Mouse (Mus musculus) myocyte (in vitro differentiated cells): ENCODE results near the gene Uqcc1. TPM values are rescaled to one million over a fixed set of nuclear protein-coding genes. Genes with fewer than 3 reads are reported as not detected.

Experiments
- H3K27me3 ChIP-seq: one replicate; pipeline ENCODE4 v1.6.1; 2011; ENCODE audit not compliant: control insufficient read depth, insufficient read depth, insufficient read length
- H3K36me3 ChIP-seq: one replicate; pipeline ENCODE4 v1.6.1; 2011; ENCODE audit not compliant: control insufficient read depth, insufficient read depth
- H3K4me2 ChIP-seq: one replicate; pipeline ENCODE4 v1.6.1; 2011; ENCODE audit warnings: low read depth, control low read depth
- H3K4me3 ChIP-seq: one replicate; pipeline ENCODE4 v1.5.1; 2011; ENCODE audit warnings: mild to moderate bottlenecking, control low read depth, moderate library complexity
- H3K79me2 ChIP-seq: one replicate; pipeline ENCODE4 v1.6.1; 2011; ENCODE audit not compliant: control insufficient read depth, insufficient read depth
- H3ac ChIP-seq: one replicate; pipeline ENCODE4 v1.6.1; 2011; ENCODE audit not compliant: control insufficient read depth, insufficient read length
- CEBPB ChIP-seq: IDR thresholded peaks from 2 replicates; pipeline ENCODE4 v1.6.1; 2011; ENCODE audit warnings: mild to moderate bottlenecking, moderate library complexity; ENCODE audit not compliant: poor library complexity, insufficient read depth, severe bottlenecking
- E2F4 ChIP-seq: IDR thresholded peaks from one replicate; pipeline ENCODE4 v1.6.1; 2011; ENCODE audit warnings: mild to moderate bottlenecking, control low read depth, moderate library complexity; ENCODE audit not compliant: insufficient read depth
- MAX ChIP-seq: IDR thresholded peaks from one replicate; pipeline ENCODE4 v1.6.1; 2011; ENCODE audit warnings: low read depth, mild to moderate bottlenecking, control low read depth
- MYOD1 ChIP-seq, 3 experiments: IDR thresholded peaks; one replicate each; pipeline ENCODE4 v1.6.1; 2011; ENCODE audit warnings: control low read depth in 2 of 3, low read depth in 2 of 3, mild to moderate bottlenecking in 2 of 3, moderate library complexity in 1 of 3; ENCODE audit not compliant: insufficient read length in 2 of 3, control insufficient read depth in 1 of 3
- MYOG ChIP-seq, 3 experiments: IDR thresholded peaks; one replicate each; pipeline ENCODE4 v1.6.1; 2011; ENCODE audit warnings: control low read depth in 2 of 3, low read depth in 2 of 3, mild to moderate bottlenecking in 2 of 3; ENCODE audit not compliant: insufficient read length in 2 of 3, control insufficient read depth in 1 of 3, insufficient read depth in 1 of 3
- POLR2A ChIP-seq: IDR thresholded peaks from one replicate; pipeline ENCODE4 v1.6.1; 2011; ENCODE audit warnings: low read depth, mild to moderate bottlenecking, control low read depth, moderate library complexity; ENCODE audit not compliant: insufficient read length
- POLR2AphosphoS2 ChIP-seq: IDR thresholded peaks from one replicate; pipeline ENCODE4 v1.6.1; 2011; ENCODE audit warnings: low read depth, control low read depth; ENCODE audit not compliant: insufficient read length
- REST ChIP-seq: IDR thresholded peaks from one replicate; pipeline ENCODE4 v1.6.1; 2011; ENCODE audit warnings: mild to moderate bottlenecking, control low read depth, moderate library complexity; ENCODE audit not compliant: insufficient read depth, insufficient read length
- SRF ChIP-seq: IDR thresholded peaks from one replicate; pipeline ENCODE4 v1.6.1; 2011; ENCODE audit warnings: low read depth; ENCODE audit not compliant: control insufficient read depth, insufficient read length
- TCF12 ChIP-seq: IDR thresholded peaks from one replicate; pipeline ENCODE4 v1.6.1; 2011; ENCODE audit warnings: mild to moderate bottlenecking, control low read depth; ENCODE audit not compliant: poor library complexity, insufficient read depth, severe bottlenecking
- TCF3 ChIP-seq: IDR thresholded peaks from one replicate; pipeline ENCODE4 v1.6.1; 2011; ENCODE audit warnings: low read depth, control low read depth; ENCODE audit not compliant: insufficient read length
- USF1 ChIP-seq: IDR thresholded peaks from one replicate; pipeline ENCODE4 v1.6.1; 2011; ENCODE audit warnings: low read depth, mild to moderate bottlenecking, control low read depth, moderate library complexity
- polyA plus RNA-seq: library from polyadenylated mRNA; unstranded; fragments of >200 nt; fragmentation: generic; extraction: Trizol; gene quantifications from one replicate; pipeline ENCODE4 v1.2.1, GENCODE M21; 2012; ENCODE audit warnings: missing spikeins

Gene Uqcc1
- polyA plus RNA-seq, 1 experiment, result 96.2 TPM

- Histone ChIP-seq H3K4me3 (no peak overlapping the region), H3K4me2 (no peak overlapping the region), H3ac (no peak overlapping the region), H3K27me3 (no peaks in the 10 kb centered on the region), H3K79me2 (no peaks in the 10 kb centered on the region), H3K36me3 (no peaks in the 10 kb centered on the region)
- TF ChIP-seq MYOD1 (IDR thresholded peaks at IDR 0.05; ENCODE audit: control insufficient read depth in 1 of 3, insufficient read length in 2 of 3, low read depth in 2 of 3), result no peak
- TF ChIP-seq POLR2AphosphoS2, result no peak
- no peak for TF ChIP-seq CEBPB
Observed at GRCm38 (mm10) chr2:155807408-155807807, 122.7 kb downstream of the Uqcc1 start.

- no peak for TF ChIP-seq MAX
- no peak for TF ChIP-seq USF1
- TF ChIP-seq REST, result no peak
- TF ChIP-seq POLR2AphosphoS2, result no peak
- no peak for TF ChIP-seq MYOD1 (IDR thresholded peaks at IDR 0.05; ENCODE audit: control insufficient read depth in 1 of 3, insufficient read length in 2 of 3, low read depth in 2 of 3)
- TF ChIP-seq POLR2A, result no peak
- no peak for TF ChIP-seq SRF
- TF ChIP-seq CEBPB, result no peak
- TF ChIP-seq MYOG (IDR thresholded peaks at IDR 0.05; ENCODE audit: control insufficient read depth in 1 of 3, insufficient read depth in 1 of 3, insufficient read length in 2 of 3, low read depth in 2 of 3), result no peak
- no peak for TF ChIP-seq TCF3
- no peak for TF ChIP-seq E2F4
- TF ChIP-seq TCF12, result no peak
- Histone ChIP-seq H3K79me2 (no peaks in the 10 kb centered on the region), H3K4me3 (no peak overlapping the region), H3K36me3 (no peaks in the 10 kb centered on the region), H3ac (no peak overlapping the region), H3K27me3 (no peaks in the 10 kb centered on the region), H3K4me2 (peak overlapping the region; percentile 2)
Observed at GRCm38 (mm10) chr2:155806548-155806947, 123.6 kb downstream of the Uqcc1 start.

GRCm38 (mm10) chr2:155805925-155806255 is 124.2 kb downstream of the Uqcc1 start:
- Histone ChIP-seq H3K79me2 (no peaks in the 10 kb centered on the region), H3K4me2 (no peak overlapping the region), H3K4me3 (no peak overlapping the region), H3K36me3 (no peaks in the 10 kb centered on the region), H3ac (no peak overlapping the region), H3K27me3 (no peaks in the 10 kb centered on the region)
- TF ChIP-seq TCF12 (no peak), USF1 (no peak), MYOG (IDR thresholded peaks at IDR 0.05; ENCODE audit: control insufficient read depth in 1 of 3, insufficient read depth in 1 of 3, insufficient read length in 2 of 3, low read depth in 2 of 3) (no peak)

GRCm38 (mm10) chr2:155805231-155805924 is 124.7 kb downstream of the Uqcc1 start:
- peak overlapping the region; percentile 4 for H3K4me2 ChIP-seq
- H3K79me2 ChIP-seq, result no peaks in the 10 kb centered on the region
- H3K36me3 ChIP-seq, result no peaks in the 10 kb centered on the region
- no peak overlapping the region for H3K4me3 ChIP-seq
- H3K27me3 ChIP-seq, result no peaks in the 10 kb centered on the region
- no peak overlapping the region for H3ac ChIP-seq
- no peak for TF ChIP-seq USF1
- TF ChIP-seq MYOG (IDR thresholded peaks at IDR 0.05; ENCODE audit: control insufficient read depth in 1 of 3, insufficient read depth in 1 of 3, insufficient read length in 2 of 3, low read depth in 2 of 3), result peak in 1 of 3 experiments; percentile 16

GRCm38 (mm10) chr2:155804053-155804452 is 126.1 kb downstream of the Uqcc1 start:
- no peak for TF ChIP-seq SRF
- TF ChIP-seq POLR2A, result no peak
- TF ChIP-seq CEBPB, result no peak
- no peak for TF ChIP-seq TCF12
- no peak for TF ChIP-seq REST
- no peak for TF ChIP-seq MYOD1 (IDR thresholded peaks at IDR 0.05; ENCODE audit: control insufficient read depth in 1 of 3, insufficient read length in 2 of 3, low read depth in 2 of 3)
- no peak for TF ChIP-seq MYOG (IDR thresholded peaks at IDR 0.05; ENCODE audit: control insufficient read depth in 1 of 3, insufficient read depth in 1 of 3, insufficient read length in 2 of 3, low read depth in 2 of 3)
- no peak for TF ChIP-seq MAX
- TF ChIP-seq POLR2AphosphoS2, result no peak
- no peak for TF ChIP-seq USF1
- TF ChIP-seq E2F4, result no peak
- no peak for TF ChIP-seq TCF3
- Histone ChIP-seq H3ac (no peak overlapping the region), H3K4me3 (no peak overlapping the region), H3K79me2 (no peaks in the 10 kb centered on the region), H3K4me2 (no peak overlapping the region), H3K27me3 (no peaks in the 10 kb centered on the region), H3K36me3 (no peaks in the 10 kb centered on the region)

- H3K27me3 ChIP-seq, result peaks cover 7% of the 10 kb centered on the region
- no peaks in the 10 kb centered on the region for H3K36me3 ChIP-seq
- H3K4me3 ChIP-seq, result no peak overlapping the region
- no peak overlapping the region for H3K4me2 ChIP-seq
- TF ChIP-seq REST (no peak), TCF3 (no peak), SRF (no peak), POLR2AphosphoS2 (no peak), MAX (no peak), MYOG (IDR thresholded peaks at IDR 0.05; ENCODE audit: control insufficient read depth in 1 of 3, insufficient read depth in 1 of 3, insufficient read length in 2 of 3, low read depth in 2 of 3) (no peak), POLR2A (no peak), CEBPB (no peak), USF1 (no peak), MYOD1 (IDR thresholded peaks at IDR 0.05; ENCODE audit: control insufficient read depth in 1 of 3, insufficient read length in 2 of 3, low read depth in 2 of 3) (no peak), E2F4 (no peak), TCF12 (no peak)
- H3ac ChIP-seq, result no peak overlapping the region
- H3K79me2 ChIP-seq, result no peaks in the 10 kb centered on the region
Observed at GRCm38 (mm10) chr2:155802761-155803160, 127.3 kb downstream of the Uqcc1 start.
